7 mouse cellular contexts compared by ENCODE assay signal in genomic region chr2:25180478-25180903, GRCm38 (mm10). TPM values are rescaled to one million over a fixed set of nuclear protein-coding genes. Genes with fewer than 3 reads are reported as not detected.
DNase-seq lines count a peak whose midpoint lies in the region; ATAC-seq lines count a peak whose summit lies in the region.

TSS of gene Nrarp (plus strand) at chr2:25180758.

- intact Hi-C loops in left cerebral cortex, postnatal 4 days (cut with DNase I), result no loop called here

- peaks cover 8% of the 10 kb centered on the region for H3K36me3 ChIP-seq in embryonic facial prominence, embryonic 10.5 days (replicated peaks)
- H3K36me3 ChIP-seq in midbrain, embryonic 12.5 days, result 0 out of 2 replicates have a peak, but pooled peaks cover 5% of the 10 kb centered on the region

- H3K9ac ChIP-seq in midbrain, embryonic 12.5 days (replicated peaks), result peak within 1 kb of the TSS; percentile 86

- peak within 1 kb of the TSS; percentile 88 for H3K27ac ChIP-seq in embryonic facial prominence, embryonic 10.5 days (replicated peaks)
- H3K27ac ChIP-seq in midbrain, embryonic 12.5 days (replicated peaks), result peak within 1 kb of the TSS; percentile 98

- H3K4me1 ChIP-seq in embryonic facial prominence, embryonic 10.5 days, result peaks cover 87% of the 10 kb centered on the region
- H3K4me1 ChIP-seq in midbrain, embryonic 12.5 days, result peaks cover 76% of the 10 kb centered on the region

- peaks cover 97% of the 10 kb centered on the region for H3K27me3 ChIP-seq in embryonic facial prominence, embryonic 10.5 days (replicated peaks; ENCODE audit: low read depth, poor library complexity, severe bottlenecking)
- H3K27me3 ChIP-seq in midbrain, embryonic 12.5 days, result 0 out of 2 replicates have a peak, but pooled peaks cover 12% of the 10 kb centered on the region

- under 1% methylated on average over 35 of the region's 35 CpGs for WGBS in embryonic facial prominence, embryonic 10.5 days
- under 1% methylated on average over 35 of the region's 35 CpGs for WGBS in midbrain, embryonic 12.5 days

- H3K4me2 ChIP-seq in midbrain, embryonic 12.5 days (replicated peaks), result peak within 1 kb of the TSS; percentile 75

- H3K9me3 ChIP-seq in embryonic facial prominence, embryonic 10.5 days, result no peaks in the 10 kb centered on the region
- H3K9me3 ChIP-seq in midbrain, embryonic 12.5 days, result no peaks in the 10 kb centered on the region

- peak; percentile 94 for DNase-seq in adrenal gland, postnatal 10 days
- peak; percentile 94 for DNase-seq in embryonic facial prominence, embryonic 10.5 days (ENCODE audit: low spot score)
- peak; percentile 92 for DNase-seq in kidney, adult 11 months
- peak; percentile 96 for DNase-seq in left cerebral cortex, postnatal 4 days
- DNase-seq in skeletal muscle tissue, adult 2 months (ENCODE audit: low read depth, low spot score), result peak; percentile 77

- ATAC-seq in granulocyte monocyte progenitor cell, adult 5-6 weeks (replicated peaks; ENCODE audit: poor library complexity, severe bottlenecking), result peak; percentile 87
- ATAC-seq in midbrain, embryonic 12.5 days (ENCODE audit: low FRiP score, low read depth), result peak; percentile 81

- peak within 1 kb of the TSS; percentile 66 for H3K4me3 ChIP-seq in embryonic facial prominence, embryonic 10.5 days
- peak within 1 kb of the TSS; percentile 85 for H3K4me3 ChIP-seq in midbrain, embryonic 12.5 days

RNA-seq across cellular contexts. Expression of gene Nrarp, which starts in this region (rescaled TPM):
- 10 to 100 TPM; 15.1 to 15.5 TPM for total RNA-seq in adrenal gland, postnatal 10 days (2021)
- 19.8 and 26.6 TPM in 2 replicates for polyA plus RNA-seq in embryonic facial prominence, embryonic 10.5 days (2016; fragmentation: Nextera tagmentation; extraction: Ambion mirVana)
- total RNA-seq in granulocyte monocyte progenitor cell, adult 5-6 weeks (2014; fragmentation: Nextera tagmentation), result 0.62 TPM in 1 of 2 replicates, not detected in the other
- total RNA-seq in granulocyte monocyte progenitor cell, adult 5-6 weeks (2017), result 0.39 and 0.72 TPM in 2 replicates
- total RNA-seq in left cerebral cortex, postnatal 4 days (2021), result 10 to 100 TPM; 32.5 to 35.0 TPM
- polyA plus RNA-seq in midbrain, embryonic 12.5 days (2016; fragmentation: Nextera tagmentation; extraction: Ambion mirVana), result 91.2 and 92.1 TPM in 2 replicates

Comparison
In these comparisons a context has a peak if more than half of its experiments do, and no peak if none do; other contexts are left out.
1. Peak in every context shown above with its lines: DNase-seq, ATAC-seq, H3K4me3 ChIP-seq and H3K27ac ChIP-seq.
2. RNA of gene Nrarp (total RNA-seq): 32.5 to 35.0 TPM in left cerebral cortex, postnatal 4 days and 15.1 to 15.5 TPM in adrenal gland, postnatal 10 days; 0.39 to 0.72 TPM in granulocyte monocyte progenitor cell, adult 5-6 weeks; every median in the first group is over 4 times any median in the second.
3. Peak in ATAC-seq in granulocyte monocyte progenitor cell, adult 5-6 weeks; RNA of the gene not detected or under 1 TPM.